Mouse (Mus musculus) adrenal gland, adult (tissue): ENCODE results near the gene Coro7.

Experiments used
- DNase-seq, 2 experiments: peaks; one replicate each; pipeline ENCODE4 v3.0.0; 2022 to 2023; ENCODE audit warnings: low spot score in 1 of 2; ENCODE audit not compliant: inconsistent age in 2 of 2

Gene Coro7

DNA sequence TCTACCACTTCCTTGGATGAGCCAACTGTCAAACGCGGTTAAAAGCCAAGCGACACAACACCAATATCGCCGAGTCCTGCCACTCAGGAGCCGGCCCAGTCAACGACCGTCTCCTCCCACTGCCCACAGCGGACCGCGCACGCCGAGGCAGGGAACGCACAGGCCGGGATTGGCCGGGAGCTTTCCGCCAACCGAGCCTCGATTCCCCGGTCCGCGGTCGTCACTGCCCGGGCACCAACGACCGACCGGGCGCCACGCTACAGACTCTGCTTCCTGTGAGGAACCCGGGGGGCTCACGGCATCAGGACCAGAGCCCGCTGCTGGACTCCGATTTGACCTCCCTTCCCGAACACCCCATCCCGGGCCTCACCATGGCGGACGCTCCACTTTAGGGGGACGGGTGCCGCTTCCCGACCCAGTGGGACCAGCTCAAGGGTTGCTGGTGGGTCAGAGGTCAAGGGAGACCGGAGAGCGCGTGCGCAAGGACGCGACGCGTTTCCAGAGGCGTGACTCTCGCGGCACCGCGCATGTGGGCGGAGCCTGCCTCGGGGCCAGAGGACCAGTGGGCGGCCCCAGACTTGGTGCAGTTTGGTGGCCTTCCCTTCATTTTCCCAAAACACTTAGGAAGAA lies 55.0 kb downstream of the Coro7 start, which contains the start of gene Pam16:
Gene Pam16 (minus strand): TSS at position 508 of the 630 bp plus-strand sequence.
- peak; percentile 95 to 98 for DNase-seq

DNA sequence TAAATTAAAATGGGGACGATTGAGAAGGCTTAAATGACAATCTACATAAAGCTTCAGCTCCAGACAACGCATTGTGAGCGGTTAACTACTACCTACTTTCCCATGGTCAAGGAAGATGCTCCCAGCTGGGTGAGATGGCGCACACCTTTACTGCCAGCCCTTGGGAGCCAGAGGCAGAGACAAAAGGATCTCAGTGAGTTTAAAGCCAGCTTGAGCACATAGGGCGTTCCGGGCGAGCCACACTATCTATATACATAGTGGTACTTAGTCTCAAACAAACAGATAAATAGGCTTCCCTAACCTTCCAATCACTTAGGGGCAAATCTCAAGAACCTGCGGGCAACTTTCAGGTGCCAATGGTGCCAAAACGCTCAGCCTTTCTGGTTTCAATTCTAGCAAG lies 55.5 kb downstream of the Coro7 start:
- DNase-seq: no peak

- DNase-seq: no peak
Measured at GRCm38 (mm10) chr16:4616829-4617228, 62.7 kb downstream of the Coro7 start.

DNA sequence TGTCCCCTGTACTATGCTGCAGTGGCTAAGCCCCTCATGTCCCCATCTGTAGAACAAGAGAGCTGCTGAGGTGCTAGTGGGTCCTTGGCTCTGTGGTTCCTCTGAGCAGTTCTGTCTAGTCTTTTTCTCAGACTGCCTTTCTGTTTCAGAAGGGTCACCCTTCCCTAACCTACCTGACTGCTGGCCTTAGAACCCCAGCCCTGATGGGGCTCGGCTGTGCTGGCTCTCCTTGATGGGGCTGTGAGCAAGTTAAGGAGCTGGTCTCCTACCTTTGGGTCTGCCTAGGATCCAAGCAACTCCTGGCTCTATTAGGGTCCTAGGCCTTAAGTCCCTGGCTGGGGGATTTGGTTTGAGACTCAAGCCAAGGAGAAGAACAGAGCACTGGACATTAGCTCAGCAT lies 64.3 kb downstream of the Coro7 start:
- no peak for DNase-seq

DNA sequence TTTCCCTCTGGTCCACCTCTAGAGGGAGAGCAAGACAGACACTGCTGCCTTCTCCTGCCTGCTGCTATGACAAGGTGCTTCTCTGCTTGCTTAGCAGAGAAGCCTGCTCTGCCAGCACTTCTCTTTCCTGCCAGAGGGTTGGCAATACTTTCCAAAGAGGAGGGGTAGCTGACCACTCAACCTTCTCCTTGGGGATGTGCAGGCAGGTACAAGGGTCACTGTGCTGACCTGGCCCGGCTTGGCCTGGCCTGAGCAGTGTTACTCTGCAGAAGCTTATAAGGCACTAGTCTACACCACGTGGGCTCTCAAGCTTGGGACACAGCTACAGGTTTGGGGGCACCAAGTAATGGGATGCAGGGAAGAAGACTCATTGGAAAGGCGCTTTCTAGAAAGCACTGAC lies 64.9 kb downstream of the Coro7 start:
- no peak for DNase-seq

DNA sequence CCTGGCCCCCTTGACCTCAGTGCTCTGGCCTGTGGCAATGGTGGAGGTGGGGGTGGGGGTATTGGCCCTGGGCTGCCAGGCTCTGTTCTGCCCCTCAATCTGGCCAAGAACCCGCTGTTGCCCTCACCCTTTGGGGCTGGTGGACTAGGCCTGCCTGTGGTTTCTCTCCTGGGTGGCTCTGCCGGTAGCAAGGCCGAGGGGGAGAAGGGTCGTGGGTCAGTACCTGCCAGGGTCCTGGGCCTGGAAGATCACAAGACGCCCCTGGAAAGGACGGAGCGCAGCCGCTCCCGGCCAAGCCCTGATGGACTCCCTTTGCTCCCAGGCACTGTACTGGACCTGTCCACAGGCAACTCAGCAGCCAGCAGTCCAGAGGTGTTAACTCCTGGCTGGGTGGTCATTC lies 65.8 kb downstream of the Coro7 start:
- no peak for DNase-seq

DNA sequence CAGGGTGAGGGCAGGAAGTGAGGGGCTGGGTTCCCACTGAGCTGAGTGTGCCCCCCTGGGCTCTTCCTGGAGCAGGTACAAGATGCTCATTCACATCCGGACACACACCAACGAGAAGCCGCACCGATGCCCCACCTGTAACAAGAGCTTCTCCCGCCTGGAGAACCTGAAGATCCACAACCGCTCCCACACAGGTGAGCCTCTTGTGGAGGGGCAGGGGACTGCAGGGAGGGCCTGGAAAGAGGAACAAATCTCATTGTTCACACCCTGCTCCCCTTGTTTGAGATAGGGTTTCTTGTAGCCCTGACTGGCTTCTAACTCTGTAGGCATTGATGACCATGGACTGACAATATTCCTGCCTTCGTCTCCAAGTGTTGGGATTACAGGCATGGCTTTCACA lies 67.9 kb downstream of the Coro7 start:
- DNase-seq: no peak

- DNase-seq: no peak
Measured at GRCm38 (mm10) chr16:4611193-4611592, 68.4 kb downstream of the Coro7 start.

- DNase-seq: no peak
Measured at GRCm38 (mm10) chr16:4608532-4609059, 71.0 kb downstream of the Coro7 start.

DNA sequence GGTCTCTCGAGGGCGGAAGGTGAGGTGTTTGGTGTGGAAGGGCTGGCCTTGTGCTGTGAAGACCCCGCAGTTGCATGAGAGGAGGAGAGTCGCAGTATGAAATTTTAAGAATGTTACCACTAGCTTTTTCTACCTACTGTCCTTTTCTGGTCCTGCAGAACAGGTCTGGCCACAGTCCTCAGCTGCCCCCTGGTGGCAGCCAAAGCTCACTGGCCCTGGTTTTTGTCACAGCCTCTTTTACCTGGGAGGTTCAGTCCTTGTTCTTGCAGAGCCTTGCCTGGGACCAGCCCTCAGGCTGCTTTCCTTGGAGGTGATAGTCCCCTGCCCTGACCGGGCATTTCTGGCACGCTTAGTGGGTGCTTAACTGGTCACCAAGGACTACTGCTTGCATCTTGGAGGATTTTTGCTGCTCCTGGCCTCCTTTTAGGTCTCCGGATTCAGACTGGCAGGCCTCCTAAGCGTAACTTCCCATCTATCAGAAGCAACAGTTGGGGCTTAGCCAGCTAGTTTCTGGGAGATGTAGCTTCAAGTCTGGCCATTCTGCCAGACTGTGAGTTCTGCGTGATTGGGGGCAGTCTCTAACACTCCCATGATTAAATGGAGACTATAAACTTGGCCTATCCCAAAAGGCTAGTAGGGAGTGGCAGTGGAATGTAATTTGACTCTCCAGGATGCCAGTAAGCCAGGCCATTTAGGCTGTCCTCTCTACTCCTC lies 71.6 kb downstream of the Coro7 start:
- DNase-seq: peak; percentile 86 to 95

DNA sequence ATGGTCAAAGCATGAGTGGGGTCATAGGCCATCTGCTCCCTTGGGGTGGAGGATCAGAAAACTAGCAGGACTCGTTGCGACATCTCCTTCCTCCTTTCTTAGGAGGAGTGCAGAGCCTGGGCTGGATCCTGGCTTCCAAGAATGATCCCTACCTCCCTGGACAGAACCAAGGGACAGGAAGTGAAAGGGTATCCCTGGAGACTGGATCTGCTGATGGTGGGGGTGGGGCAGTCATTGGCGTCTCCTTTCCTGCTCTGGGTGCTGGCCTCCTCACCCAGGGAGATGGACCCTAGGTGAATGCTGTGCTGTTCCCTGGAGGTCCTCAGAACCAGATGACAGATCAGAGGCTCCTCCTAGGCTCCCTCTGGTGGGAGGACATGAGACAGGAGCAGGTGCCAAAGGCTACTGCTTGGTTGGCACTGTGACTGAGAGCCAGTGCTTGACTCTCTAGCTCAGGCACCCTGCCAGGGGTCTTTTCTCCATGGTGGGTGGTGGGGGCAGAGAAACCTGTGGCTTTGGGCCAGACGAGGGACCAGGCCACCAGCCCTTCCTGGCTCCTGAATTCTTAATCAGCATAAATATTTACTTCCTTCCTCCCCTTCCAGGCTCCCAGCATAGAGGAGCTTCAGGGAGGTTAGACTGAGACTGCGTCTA lies 73.0 kb downstream of the Coro7 start:
- DNase-seq: peak; percentile 49 to 81

DNA sequence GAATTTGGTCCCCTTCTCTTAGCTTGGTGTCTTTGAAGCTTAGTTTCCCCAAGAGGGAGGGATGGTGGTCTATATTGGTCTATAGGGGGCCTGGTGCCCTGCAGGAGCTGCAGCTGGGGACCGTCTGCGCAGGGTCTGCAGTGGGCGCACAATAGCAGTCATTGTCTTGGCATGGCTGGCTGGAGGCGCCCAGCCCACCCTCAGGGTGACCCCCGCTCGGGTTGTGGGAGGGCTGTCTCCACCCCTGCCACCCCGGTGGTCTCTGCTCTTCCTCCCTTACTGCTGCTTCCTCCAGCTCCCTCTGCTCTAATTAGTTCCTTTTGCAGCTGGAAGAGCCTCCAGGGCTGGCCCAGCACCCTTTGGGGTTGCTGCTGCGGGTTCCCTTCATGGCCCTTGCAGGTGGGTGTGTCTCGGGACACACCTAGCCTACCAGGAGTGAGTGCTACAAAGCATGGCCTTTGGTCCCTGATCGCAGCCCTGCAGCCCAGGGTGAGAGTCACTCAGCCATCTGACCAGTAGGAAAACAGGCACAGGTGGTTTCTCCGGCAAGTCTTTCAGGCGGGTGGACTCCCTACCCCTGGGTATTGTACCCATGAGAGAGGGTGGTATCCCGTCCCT lies 74.0 kb downstream of the Coro7 start:
- no peak for DNase-seq

- DNase-seq: no peak
Measured at GRCm38 (mm10) chr16:4604293-4604837, 75.2 kb downstream of the Coro7 start.

- no peak for DNase-seq
Measured at GRCm38 (mm10) chr16:4603453-4603837, 76.1 kb downstream of the Coro7 start.

DNA sequence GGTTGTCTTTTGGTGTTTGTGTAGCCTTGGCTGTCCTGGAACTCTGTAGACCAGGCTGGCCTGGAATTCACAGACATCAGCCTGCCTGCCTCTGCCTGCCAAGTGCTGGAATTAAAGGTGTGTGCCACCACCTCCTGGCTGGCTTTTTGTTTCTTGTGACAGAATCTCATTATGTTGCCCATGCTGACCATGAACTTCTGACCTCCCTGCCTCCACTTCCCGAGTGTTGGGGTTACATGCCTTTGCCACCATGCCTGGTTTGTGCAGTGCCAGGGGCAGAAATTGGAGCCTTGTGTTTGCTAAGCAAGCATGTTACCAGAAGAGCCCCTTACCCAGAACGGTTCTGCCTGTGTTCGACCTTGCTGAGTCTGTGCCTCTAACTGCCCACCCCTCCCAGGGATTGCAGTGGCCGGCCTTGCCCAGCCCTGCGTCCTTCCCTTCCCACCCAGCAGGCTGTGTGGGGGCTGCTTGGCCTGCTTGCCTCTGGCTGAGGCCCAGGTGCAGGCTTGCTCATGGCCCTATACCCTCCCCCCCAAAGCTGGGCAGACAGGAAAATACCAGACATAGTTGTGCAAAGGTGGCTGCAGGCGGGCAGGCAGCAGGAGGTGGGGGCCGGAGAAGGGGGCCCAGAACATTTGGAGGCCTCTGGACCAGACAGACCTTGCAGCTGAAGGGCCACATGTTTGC lies 76.7 kb downstream of the Coro7 start:
- DNase-seq: peak in 1 of 2 experiments; percentile 70

GRCm38 (mm10) chr16:4602189-4602588 lies 77.4 kb downstream of the Coro7 start:
- no peak for DNase-seq

GRCm38 (mm10) chr16:4600701-4601310 lies 78.8 kb downstream of the Coro7 start:
- DNase-seq: no peak

- no peak for DNase-seq
Measured at GRCm38 (mm10) chr16:4599616-4600015, 80.0 kb downstream of the Coro7 start.

DNA sequence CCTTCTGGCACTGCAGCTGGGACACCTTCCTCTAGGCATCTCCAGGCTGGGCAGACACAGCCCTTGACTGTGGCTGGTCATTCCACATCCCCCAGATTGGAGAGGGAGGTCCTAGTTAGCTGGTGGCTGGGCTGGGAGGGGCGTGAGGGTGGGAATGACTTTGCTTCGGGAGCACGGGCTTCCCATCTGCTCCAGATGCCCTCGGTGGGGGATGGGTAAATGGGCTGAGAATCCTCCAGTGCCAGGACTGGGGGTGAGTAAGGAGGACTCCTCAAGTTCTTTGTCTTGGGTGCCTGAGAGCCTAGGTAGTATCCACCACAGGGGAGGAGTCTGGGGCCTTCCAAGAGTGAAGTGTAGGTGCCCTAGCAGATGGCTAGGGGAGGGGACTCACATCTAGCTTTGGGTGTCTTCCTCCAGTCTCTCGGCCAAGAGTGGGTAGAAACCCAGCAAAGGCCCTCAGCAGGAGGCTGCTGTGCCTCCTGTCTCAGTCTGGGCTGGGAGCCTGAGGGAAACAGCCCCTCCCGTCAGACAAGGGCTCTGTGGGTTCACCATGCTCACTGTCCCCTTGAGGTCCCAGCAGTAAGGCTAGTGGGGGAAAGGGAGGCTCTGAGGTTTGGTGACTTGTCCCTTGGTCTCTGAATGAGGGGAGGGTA lies 80.6 kb downstream of the Coro7 start:
- DNase-seq: peak in 1 of 2 experiments; percentile 36

DNA sequence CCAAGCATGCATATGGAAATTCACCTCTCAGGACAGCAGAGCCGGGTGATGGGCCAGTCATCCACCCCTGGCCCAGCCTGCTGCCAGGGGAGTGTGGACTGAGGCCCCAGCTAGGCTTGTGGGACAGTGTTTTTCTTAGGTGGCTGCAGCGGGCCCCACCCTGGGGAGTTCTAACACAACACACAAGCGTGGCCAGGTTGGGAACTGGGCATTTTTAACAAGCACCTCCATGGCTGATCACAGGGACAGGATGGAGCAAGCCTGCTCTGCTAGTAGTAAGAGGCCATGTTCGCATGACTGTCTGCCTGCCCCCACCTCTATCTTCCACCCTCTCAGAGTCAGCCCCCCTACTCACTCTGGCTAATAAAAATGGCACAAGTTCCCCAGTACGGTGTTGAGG lies 81.5 kb downstream of the Coro7 start:
- DNase-seq: peak in 1 of 2 experiments; percentile 28
